Mouse (Mus musculus): ENCODE measurements around the gene Gimap8. TPM values are rescaled to one million over a fixed set of nuclear protein-coding genes. Genes with fewer than 3 reads are reported as not detected.

Gene Gimap8
- polyA plus RNA-seq (2017; shearing (Covaris generic)): 210 TPM

DNA sequence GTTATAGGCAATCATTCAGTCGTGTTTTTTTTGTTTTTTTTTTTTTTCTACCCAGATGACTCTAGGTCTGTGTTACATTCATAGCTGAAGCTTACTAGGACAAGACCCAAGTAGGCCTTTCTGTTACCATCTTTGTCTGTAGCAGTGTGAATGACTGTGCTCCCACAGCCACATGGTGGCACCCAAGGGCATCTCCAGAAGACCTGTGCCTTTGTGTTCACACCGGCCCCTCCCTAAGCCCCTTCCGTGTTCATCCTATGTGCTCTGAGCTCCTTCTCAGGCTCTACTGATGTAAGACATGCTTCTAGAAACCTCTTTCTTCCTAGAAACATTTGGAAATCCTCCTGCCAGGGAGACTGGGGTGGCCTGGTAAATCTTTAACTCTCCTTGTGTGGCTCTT lies at the start of gene Gimap8:
Gene Gimap8 (plus strand): TSS at position 240 of the 400 bp plus-strand sequence.

DNA sequence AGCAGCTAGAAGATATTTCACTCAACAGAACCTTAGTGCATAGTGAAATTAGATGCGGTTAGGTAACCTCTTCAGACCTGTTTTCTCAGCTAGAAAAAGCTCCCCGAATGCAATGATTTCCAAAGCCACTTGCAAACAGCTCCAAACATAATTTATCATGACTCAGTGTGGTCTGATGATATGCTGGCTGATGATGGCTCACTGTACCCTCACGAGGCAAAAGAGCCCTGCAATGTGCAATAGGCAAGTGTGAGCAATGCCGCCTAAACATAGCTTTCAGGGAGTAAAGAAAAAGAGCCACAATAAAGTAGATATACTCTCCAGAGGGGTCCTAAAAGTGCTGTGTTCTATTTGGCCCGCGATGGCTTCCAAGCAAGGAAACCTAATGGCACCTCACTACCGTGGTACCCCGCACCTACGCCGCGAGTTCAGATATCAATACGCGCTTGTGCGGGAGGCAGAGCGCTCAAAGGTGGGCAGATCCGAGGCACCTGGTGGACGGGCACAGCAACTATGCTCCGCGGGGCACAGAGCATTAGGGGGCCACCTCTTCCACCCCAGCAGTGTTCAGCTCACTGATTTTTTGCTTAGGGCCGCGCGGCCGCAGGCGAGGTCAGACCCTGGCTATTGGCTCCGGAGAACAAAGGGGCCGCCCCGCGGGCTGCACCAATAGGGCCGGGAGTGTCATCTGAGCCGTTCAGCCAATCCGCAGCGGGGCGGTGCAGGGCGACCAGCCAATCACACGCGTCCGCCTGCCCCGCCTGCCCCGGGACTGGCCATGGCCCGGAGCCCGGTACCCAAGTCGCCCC lies 45.6 kb upstream of the Gimap8 start, which contains the start of gene Zfp775:
Gene Zfp775 (plus strand): TSS at position 793 of the 809 bp plus-strand sequence.

DNA sequence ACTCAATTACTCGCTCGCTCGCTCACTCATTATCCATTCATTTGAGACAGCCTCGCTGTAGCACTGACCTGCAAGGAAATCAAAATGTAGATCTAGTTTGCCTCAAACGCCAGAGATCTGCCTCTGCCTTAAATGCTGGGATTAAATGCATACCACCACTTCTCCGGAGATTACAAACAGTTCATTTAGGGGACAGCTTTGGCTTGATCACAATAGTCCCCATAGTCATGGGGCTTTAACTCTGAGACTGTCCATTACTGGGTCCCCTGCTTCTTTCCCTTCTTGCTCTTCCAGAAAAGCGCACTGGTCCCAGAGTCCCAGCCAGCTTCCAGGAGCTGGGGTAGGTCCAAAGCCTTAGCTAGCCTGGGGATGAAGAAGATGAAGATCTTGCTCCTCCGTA lies 20.6 kb upstream of the Gimap8 start, which contains the start of gene AI854703:
Gene AI854703 (plus strand): TSS at position 301 of the 400 bp plus-strand sequence.

DNA sequence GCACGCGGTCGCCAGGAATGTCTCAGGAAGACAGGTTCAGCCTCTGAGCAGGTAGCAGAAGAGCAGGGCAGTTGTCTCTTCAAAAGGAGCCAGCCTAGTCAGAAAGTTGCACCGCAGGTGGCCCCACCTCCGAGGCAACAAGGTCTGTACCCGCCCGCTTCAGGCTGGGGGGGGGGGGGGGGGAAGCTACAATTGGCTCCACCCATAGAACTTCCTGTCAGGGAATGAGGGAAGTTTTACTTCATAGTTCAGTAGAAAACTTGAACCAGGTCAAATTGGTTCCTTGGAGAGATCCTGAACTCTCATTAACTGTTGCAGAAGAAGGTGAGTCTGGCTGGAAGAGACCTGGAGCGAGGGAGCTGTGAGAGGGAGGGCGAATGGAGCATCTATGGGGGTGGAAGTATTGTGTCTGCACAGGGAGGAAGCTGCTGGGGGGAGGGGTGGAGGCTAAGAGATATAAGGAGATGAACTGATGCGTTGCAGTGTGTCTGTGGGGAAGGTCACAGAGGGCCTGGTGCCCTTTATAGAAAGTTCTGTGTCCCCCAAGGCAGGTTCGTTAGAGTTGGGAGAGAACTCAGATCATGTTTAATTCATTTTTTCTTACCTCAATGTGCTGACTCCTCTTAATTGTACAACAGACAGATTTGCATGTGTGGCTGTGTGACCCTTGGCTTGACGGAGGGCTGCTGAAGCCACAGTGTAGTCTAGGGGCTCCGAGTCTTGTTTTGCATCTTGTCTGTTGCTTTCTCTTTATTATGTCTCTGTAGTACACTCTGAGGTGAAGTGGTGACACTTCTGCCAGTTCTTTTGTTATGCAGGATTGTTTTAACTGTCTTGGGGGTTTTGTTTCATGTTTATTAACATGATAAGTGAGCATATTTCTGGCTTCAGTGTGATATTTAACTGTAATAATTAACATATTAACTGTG lies 29.2 kb downstream of the Gimap8 start, which contains the start of gene Gimap9:
Gene Gimap9 (plus strand): TSS at position 199 of the 929 bp plus-strand sequence.

DNA sequence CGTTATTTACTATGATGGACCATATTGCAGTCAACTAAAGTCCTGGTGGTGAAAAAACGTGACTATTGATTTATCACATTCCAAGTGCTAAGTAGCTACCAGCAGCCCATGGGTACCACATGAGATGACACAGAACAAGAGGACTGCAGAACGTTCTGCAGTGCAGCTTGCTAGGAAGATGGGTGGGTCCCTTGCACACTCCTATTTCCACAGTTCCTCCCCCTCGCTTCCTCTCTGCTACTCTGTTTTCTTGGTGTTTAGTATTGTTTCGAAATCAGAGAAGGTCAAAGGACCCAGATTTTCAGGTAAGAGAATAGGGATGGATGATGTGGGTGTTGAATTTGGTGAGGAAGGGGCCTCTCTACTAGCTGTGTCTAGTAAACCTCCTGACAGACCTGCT lies 37.3 kb downstream of the Gimap8 start, which contains the start of gene Gimap4:
Gene Gimap4 (plus strand): TSS at position 231 of the 400 bp plus-strand sequence.

Other genes with a start within 250 kb of the Gimap8 start
- gene Zfp467, start 201.4 kb upstream of the Gimap8 start, polyA plus RNA-seq (2017; shearing (Covaris generic)): 17.5 TPM
- gene Sspo, start 199.0 kb upstream of the Gimap8 start, polyA plus RNA-seq (2017; shearing (Covaris generic)): 0.32 TPM
- 0.17 TPM for gene Atp6v0e2, start 109.6 kb upstream of the Gimap8 start, polyA plus RNA-seq (2017; shearing (Covaris generic))
- gene Lrrc61, start 92.4 kb upstream of the Gimap8 start, polyA plus RNA-seq (2017; shearing (Covaris generic)): 58.0 TPM
- 0.70 TPM for gene Rarres2, start 74.4 kb upstream of the Gimap8 start, polyA plus RNA-seq (2017; shearing (Covaris generic))
- gene Gm45021, start 57.6 kb upstream of the Gimap8 start, polyA plus RNA-seq (2017; shearing (Covaris generic)): not detected
- 5.3 TPM for gene Repin1, start 53.4 kb upstream of the Gimap8 start, polyA plus RNA-seq (2017; shearing (Covaris generic))
- 1.6 TPM for gene Gm44965, start 53.3 kb upstream of the Gimap8 start, polyA plus RNA-seq (2017; shearing (Covaris generic))
- gene Zfp775, start 45.2 kb upstream of the Gimap8 start, polyA plus RNA-seq (2017; shearing (Covaris generic)): 3.4 TPM
- gene AI854703, start 20.5 kb upstream of the Gimap8 start, polyA plus RNA-seq (2017; shearing (Covaris generic)): 3.6 TPM
- 321 TPM for gene Gimap9, start 28.9 kb downstream of the Gimap8 start, polyA plus RNA-seq (2017; shearing (Covaris generic))
- gene Gimap4, start 37.3 kb downstream of the Gimap8 start, polyA plus RNA-seq (2017; shearing (Covaris generic)): 1,867 TPM
- 1,010 TPM for gene Gimap6, start 61.0 kb downstream of the Gimap8 start, polyA plus RNA-seq (2017; shearing (Covaris generic))
- 32.1 TPM for gene Gm28053, start 71.4 kb downstream of the Gimap8 start, polyA plus RNA-seq (2017; shearing (Covaris generic))
- gene Gimap7, start 71.4 kb downstream of the Gimap8 start, polyA plus RNA-seq (2017; shearing (Covaris generic)): 594 TPM
- 290 TPM for gene Gimap1, start 91.8 kb downstream of the Gimap8 start, polyA plus RNA-seq (2017; shearing (Covaris generic))
- 244 TPM for gene Gimap5, start 99.0 kb downstream of the Gimap8 start, polyA plus RNA-seq (2017; shearing (Covaris generic))
- gene Gimap3, start 123.6 kb downstream of the Gimap8 start, polyA plus RNA-seq (2017; shearing (Covaris generic)): 2,373 TPM
- gene Tmem176a, start 193.7 kb downstream of the Gimap8 start, polyA plus RNA-seq (2017; shearing (Covaris generic)): 6.7 TPM
- 13.0 TPM for gene Tmem176b, start 194.3 kb downstream of the Gimap8 start, polyA plus RNA-seq (2017; shearing (Covaris generic))
- not detected for gene Aoc1, start 225.7 kb downstream of the Gimap8 start, polyA plus RNA-seq (2017; shearing (Covaris generic))

Data from activated CD4-positive, CD25-positive, alpha-beta regulatory T cell, adult 9 weeks (primary cell).